Mouse (Mus musculus) right cerebral cortex, postnatal 14 days (tissue): ENCODE results near the gene Trim15.
"Not testable (repeated sequence)": the region's sequence is repeated elsewhere in the genome, so short reads cannot be mapped to it uniquely, and the experiment has no call there.

ENCODE experiments used
- DNase-seq: peaks from one replicate; pipeline ENCODE4 v3.0.0; 2022

Trim15 gene

DNA sequence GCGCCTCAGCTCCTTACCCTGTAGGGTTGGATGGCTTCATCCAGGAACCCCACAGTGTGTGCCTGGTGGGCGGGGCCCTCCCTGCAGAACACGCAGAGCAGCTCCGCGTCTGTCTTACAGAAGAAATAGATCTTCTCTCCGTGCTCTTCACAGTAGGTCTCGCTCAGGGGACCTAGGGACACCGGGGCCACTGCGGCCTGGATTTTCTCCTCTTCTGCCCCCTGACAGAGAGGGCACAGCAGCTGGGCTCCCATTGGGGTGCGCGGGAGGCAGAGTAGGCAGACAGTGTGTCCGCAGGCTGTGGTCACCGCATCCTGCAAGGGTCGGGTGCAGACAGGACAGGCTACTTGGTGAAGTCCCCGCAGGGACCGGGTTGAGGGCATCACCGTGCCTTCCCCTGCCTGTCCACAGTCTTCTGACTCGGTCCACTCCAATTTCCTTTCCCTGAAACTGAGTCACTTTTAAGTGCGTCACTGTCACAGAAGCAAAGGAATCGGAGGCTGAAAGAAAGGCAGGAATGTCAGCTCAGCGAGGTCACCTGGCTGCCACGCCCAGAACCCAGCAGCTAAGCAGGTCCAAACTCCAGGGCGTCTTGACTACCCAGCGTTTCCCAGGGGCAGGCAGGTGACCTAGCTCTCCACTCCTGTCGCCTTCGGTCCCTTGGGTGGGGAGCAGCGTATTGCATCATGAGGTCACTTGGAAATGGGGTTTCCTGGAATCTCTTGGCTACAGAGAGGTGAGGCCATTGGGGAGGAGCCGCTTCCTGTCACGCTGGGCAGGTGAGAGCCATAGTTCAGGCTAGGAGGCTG is at the start of gene Trim15:
Gene Trim15, minus strand, starts transcription at position 492 of the 809 bp plus-strand sequence.
- DNase-seq, result peak; percentile 19

DNA sequence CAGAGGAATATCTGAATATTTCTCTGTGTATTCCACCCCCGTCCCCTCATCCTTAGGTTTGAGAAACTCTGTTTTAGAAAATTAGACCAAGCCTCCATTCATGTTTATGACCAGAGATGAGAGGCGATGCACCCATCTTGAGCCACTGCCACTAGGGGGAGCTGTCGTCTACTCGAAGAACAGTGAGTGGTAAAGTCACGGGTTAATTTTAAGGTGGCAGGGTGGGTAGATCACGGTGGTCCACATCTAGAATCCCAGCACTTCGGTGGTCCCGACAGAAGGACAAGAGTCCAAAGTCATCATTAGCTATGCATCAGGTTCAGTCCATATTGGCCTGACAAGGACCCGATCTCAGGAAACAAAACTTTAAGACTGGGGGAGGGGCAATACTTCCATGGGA is 48.1 kb upstream of the Trim15 start:
- peak; percentile 79 for DNase-seq

GRCm38 (mm10) chr17:36914108-36914507 is 47.1 kb upstream of the Trim15 start:
- peak; percentile 87 for DNase-seq

GRCm38 (mm10) chr17:36912031-36912430 is 45.0 kb upstream of the Trim15 start:
- DNase-seq, result no peak

- DNase-seq, result no peak
Observed at GRCm38 (mm10) chr17:36909802-36910201, 42.8 kb upstream of the Trim15 start.

GRCm38 (mm10) chr17:36908235-36908634 is 41.2 kb upstream of the Trim15 start:
- DNase-seq, result no peak

DNA sequence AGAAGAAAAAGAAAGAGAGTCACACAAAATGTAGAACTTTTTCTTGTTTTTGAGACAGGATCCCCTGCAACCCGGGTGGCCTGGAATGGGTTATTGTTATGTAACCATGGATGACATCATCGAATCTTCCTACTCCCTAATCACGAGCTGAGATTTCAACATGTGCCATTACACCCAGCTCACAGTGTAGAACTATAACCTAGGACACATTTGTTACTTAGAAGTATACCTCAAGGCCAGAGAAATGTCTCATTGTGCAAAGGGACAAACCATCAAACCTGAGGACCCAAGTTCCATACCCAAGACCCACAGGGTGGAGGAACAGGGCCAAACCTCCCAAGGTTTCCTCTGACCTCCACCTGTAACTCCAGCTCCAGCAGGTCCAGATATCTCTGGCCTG is 36.6 kb upstream of the Trim15 start:
- no peak for DNase-seq

GRCm38 (mm10) chr17:36900691-36901090 is 33.7 kb upstream of the Trim15 start:
- DNase-seq, result no peak

GRCm38 (mm10) chr17:36900001-36900400 is 33.0 kb upstream of the Trim15 start:
- no peak for DNase-seq

DNA sequence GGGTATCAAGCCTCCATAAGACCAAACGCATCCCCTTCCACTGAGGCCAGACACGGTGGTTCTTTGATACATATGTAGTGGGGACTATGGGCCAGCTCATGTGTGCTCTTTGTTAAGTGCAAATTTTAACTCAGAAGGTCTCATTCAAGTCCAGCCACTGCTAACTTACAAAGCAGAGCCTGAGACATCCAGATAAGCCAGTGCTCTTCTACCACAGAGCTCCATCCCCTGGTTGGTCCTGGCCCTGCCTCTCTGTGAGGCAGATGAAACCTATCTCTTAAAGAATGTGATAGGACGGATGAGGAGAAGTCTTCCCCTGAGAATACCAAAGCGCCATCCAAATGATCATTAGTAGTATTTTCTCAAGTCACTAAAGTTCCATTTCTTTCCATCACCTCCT is 32.4 kb upstream of the Trim15 start:
- DNase-seq, result no peak

DNA sequence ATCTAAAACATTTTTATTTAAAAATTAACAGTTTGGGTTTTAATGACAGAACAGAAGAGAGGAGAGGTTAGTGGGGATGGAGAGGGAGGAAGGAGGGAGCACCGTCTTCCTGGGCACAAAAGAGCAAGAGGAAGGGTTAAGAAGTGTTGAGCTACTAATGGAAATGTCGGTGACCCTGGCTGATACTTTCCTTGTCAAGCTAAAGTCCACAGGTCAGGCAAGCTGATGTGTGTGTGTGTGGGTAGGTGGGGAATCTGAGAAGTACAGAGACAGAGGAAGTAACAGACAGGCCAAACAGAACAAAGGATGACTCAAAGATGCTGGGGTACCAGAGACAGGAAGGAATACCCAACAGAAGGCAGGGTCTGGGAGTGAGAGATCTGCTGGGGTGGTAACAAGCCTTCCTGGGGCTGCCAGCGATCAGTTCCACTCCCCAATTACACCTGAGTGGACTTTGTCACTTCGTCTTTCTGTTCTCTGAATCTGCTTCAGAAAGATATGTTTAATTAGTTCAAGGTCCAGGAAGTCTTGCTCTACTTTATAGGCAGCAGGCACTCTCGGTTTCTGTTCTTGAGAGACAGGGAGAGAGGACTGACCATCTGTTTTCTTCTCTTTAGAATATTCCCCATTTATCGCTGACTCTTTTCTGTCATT is 30.7 kb upstream of the Trim15 start, which contains the start of gene Trim31:
Gene Trim31, plus strand, starts transcription at position 567 of the 654 bp plus-strand sequence.
- no peak for DNase-seq

GRCm38 (mm10) chr17:36897065-36897464 is 30.1 kb upstream of the Trim15 start:
- no peak for DNase-seq

DNA sequence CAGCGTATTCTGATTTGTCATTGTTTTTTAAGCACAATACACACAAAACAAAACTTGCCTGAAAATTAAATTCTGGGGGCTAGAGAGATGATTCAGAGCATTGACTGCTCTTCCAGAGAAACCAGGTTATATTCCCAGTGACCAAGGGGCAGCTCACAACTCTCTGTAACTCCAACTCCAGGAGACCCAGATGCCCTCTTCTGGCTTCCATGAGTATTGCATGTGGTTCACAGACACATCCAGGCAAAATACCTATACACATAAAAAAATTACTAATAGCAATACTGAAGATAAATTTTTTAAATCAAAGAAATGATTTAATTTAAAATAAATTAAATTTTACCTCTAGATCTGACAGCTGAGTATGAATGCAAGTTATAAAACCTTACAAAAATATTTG is 29.6 kb upstream of the Trim15 start:
- peak; percentile 26 for DNase-seq

GRCm38 (mm10) chr17:36893387-36893786 is 26.4 kb upstream of the Trim15 start:
- no peak for DNase-seq

GRCm38 (mm10) chr17:36892362-36892761 is 25.4 kb upstream of the Trim15 start:
- DNase-seq, result peak; percentile 39

- not testable (repeated sequence) for DNase-seq
Observed at GRCm38 (mm10) chr17:36891496-36891895, 24.5 kb upstream of the Trim15 start.

DNA sequence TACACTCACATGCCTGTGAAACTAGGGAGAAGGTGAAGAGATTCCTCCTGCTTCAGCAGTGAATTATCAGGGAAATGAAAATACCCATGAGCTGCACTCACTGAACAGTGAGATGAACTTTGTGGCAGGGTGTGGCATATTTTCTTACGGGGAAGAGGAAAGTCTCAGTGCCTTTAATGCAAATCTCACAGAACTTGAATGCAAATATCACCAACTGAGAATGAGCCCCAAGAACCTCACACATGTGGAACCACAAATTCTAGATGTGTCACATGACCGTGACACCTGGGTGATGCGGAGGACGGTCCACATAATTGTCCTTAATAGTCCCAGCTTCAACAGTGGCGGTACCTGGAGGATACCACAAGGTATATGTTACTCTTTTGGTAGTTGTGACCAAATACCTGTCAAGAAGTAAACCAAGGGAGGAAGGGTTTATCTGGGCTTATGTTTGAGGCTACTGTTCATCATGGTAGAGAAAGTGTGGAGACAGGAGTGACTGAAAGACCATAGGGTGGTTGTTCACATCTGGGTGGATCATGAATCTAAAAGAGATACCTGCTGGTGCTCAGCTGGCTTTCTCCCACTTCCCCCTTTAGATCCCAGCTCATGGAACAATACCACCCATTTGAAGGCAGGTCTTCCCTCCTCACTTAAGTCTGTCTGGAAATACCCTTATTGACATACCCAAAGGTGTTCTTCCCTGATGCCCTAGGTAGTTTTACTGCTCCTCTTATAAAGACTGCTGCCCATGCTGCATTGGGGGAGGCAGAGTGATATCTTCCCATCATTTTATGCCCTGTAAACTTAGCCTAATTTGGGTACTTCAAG is 23.3 kb upstream of the Trim15 start, which contains the start of gene Trim40:
Gene Trim40, minus strand, starts transcription at position 51 of the 831 bp plus-strand sequence.
- no peak for DNase-seq

DNA sequence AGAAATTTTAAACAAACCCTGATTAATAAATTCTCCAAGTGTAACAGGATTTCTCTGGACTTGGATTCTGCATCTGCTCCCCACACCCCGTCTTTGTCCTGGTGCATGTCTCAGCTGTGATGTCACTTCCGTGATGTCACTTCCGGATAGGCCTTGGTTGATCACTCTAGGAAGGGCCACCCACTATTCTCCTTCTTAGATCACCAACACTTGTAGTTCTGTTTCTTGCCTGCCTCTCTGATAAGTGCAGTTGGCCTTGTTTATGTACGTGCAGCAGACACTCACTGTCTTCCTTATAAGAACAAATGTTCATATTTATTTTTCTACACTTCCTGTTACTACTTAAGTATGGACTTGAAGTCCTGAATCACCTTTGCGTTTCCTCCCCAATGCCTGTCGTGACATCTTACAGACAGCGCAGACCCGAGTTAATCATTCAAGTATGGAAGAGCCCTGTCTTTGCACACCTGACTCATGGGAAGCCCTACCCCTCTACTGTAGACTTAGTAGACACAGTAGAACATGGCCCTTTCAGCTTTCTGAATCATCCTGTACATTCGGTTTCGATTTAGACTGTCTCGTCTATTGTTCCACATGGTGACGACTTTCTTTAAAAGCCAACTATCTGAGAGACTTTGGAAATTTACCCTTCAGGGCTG is 18.3 kb upstream of the Trim15 start:
- DNase-seq, result no peak

GRCm38 (mm10) chr17:36883350-36883749 is 16.3 kb upstream of the Trim15 start:
- no peak for DNase-seq

DNA sequence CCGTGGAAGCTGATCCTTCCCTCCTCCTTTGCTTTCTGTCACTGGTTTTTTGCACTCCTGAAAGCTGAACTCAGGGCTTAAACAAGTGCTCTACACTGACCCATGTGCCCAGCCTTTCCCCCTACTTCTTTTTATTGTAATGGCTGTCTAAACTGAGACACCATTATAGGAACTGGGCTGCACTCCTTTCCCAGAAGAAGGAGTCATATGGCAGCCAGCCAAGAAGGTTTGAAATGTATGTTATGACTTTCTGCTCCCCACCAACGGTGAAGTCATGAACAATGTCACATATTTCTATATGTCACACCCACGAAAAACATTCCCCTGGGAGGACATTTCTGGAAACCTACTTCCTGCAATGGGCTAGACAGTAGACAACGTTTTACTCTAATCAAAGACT is 7.6 kb upstream of the Trim15 start:
- no peak for DNase-seq

- peak; percentile 27 for DNase-seq
Observed at GRCm38 (mm10) chr17:36869955-36870810, 3.2 kb upstream of the Trim15 start.
